Mouse (Mus musculus): ENCODE data around the gene Arhgef3. TPM values are rescaled to one million over a fixed set of nuclear protein-coding genes. Genes with fewer than 3 reads are reported as not detected.

Gene Arhgef3
- 13.6 and 13.7 TPM in 2 replicates for polyA plus RNA-seq (2015; fragmentation: Nextera tagmentation; extraction: Ambion mirVana)

GRCm38 (mm10) chr14:27114362-27115274 lies at the start of gene Arhgef3:
Gene Arhgef3 (plus strand): TSS chr14:27114899.
- Histone ChIP-seq H3K27me3 (replicated peaks) (peaks cover 40% of the 10 kb centered on the region), H3K9ac (replicated peaks) (peak within 1 kb of the TSS; percentile 49), H3K27ac (replicated peaks) (no peak within 1 kb of the TSS), H3K4me1 (peaks cover 14% of the 10 kb centered on the region), H3K4me2 (peak within 1 kb of the TSS; percentile 100), H3K9me3 (replicated peaks) (no peaks in the 10 kb centered on the region), H3K4me3 (replicated peaks) (peak within 1 kb of the TSS; percentile 52), H3K36me3 (no peaks in the 10 kb centered on the region)
- 1% methylated on average over 56 of the region's 58 CpGs for WGBS
- peak; percentile 82 for ATAC-seq (ENCODE audit: low FRiP score)

DNA sequence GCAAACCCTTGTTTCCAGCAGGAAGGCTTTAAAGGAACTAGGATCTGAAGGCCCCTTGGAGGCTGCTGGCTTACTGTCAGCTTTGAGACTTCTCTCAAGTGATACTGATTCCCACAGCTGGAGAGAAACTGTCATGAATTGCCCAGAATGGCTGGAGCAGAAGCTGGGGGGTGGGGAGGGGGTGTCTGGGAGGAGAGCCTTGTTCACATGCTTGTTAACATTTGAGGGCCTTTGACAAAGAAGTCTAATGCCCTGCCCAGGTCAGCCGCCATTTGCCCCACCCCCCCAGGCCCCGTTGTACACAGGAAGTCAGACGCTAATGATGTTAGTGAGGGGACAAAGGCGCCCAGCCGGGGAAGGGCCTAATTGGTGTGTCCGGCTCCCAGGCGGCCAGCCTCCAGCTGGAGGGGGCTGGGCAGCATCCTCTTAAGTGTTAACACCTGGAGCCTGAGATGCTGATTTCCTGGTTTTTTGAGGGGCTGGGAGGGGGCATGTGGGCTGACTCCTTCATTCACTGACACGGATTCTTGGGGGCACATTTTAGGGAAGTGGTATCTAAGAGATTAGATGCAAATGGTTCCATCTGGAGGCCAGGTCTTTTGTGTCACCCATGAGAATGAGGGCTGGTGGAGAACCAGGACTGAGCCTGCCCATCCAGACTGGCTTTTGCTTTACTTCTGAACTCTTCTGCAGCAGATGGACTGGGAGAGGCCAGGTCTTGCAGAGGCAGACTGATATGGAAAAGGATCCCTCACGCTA lies 48.3 kb upstream of the Arhgef3 start:
- H3K4me1 ChIP-seq: peaks cover 49% of the 10 kb centered on the region
- H3K27ac ChIP-seq (replicated peaks): no peak overlapping the region; the same call in 1 of the 2 replicates
- no peak overlapping the region for H3K9ac ChIP-seq (replicated peaks)
- no peaks in the 10 kb centered on the region for H3K36me3 ChIP-seq
- no peak for ATAC-seq (ENCODE audit: low FRiP score)
- WGBS: 14% methylated on average over 9 of the region's 9 CpGs
- no peaks in the 10 kb centered on the region for H3K9me3 ChIP-seq (replicated peaks)
- H3K27me3 ChIP-seq (replicated peaks): no peaks in the 10 kb centered on the region; the same call in 1 of the 2 replicates
- peak overlapping the region; percentile 15; the same call in 1 of the 2 replicates for H3K4me2 ChIP-seq
- H3K4me3 ChIP-seq (replicated peaks): no peak overlapping the region

DNA sequence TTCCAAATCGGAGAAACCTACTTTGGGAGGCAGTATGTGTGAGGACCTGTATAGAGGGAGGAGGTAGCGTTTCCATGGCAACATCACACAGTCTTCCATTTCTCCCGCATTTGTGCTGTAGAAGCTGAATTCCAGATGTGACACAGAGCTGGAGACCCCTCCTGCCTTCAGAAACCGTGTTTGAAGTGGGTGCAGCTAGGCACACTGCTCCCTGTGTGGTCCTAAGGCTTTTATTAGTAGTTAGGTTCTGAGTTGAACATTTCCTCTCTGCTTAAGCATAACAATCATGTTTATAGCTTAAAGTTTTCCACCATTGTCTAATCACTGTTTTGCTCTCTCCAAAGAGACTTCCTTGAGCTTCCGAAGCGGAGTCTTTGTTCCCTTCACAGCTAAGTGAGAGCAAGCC lies 46.8 kb upstream of the Arhgef3 start:
- ATAC-seq (ENCODE audit: low FRiP score): peak; percentile 65
- Histone ChIP-seq H3K4me1 (peaks cover 53% of the 10 kb centered on the region), H3K4me3 (replicated peaks) (no peak overlapping the region), H3K9me3 (replicated peaks) (no peaks in the 10 kb centered on the region), H3K27me3 (replicated peaks) (no peaks in the 10 kb centered on the region; the same call in none of the 2 replicates), H3K9ac (replicated peaks) (no peak overlapping the region), H3K4me2 (peak overlapping the region; percentile 25), H3K36me3 (no peaks in the 10 kb centered on the region), H3K27ac (replicated peaks) (peak overlapping the region; percentile 45; the same call in 1 of the 2 replicates)
- 17% methylated on average over 6 of the region's 6 CpGs for WGBS

DNA sequence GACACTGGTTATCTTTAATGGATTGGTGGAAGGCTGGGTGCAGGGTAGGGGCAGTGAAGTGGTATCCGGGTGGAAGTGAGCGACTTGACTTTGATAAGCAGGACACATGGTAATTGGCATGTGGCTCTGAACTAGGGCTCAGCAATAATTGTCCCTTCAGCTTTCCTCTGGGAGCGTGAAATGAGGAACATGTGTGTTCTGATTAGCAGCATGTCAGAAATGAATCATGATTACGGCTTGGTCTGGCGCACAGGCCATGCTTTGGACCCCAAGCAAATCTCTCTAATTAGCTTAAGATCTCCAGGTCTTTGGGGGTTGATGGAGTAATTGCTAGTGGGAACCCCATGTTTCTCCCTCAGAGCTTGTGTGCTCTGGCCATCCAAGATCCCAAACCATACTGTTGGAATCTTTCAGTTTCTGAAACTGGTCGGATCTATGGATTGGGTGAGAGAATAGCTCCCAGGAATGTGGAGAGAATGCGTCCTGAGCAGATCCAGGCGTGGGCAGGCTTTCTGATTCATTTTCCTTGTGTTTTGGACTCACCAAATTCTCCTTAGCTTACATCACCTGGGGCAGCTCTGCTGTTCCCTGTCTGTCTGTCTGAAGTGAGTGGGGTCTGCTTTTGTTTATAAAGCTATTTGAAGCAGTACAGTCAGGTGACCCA lies 45.1 kb upstream of the Arhgef3 start:
- no peak overlapping the region for H3K27ac ChIP-seq (replicated peaks)
- 34% methylated on average over 8 of the region's 8 CpGs for WGBS
- ATAC-seq (ENCODE audit: low FRiP score): no peak
- H3K9ac ChIP-seq (replicated peaks): no peak overlapping the region
- no peaks in the 10 kb centered on the region; the same call in none of the 2 replicates for H3K27me3 ChIP-seq (replicated peaks)
- H3K4me2 ChIP-seq: no peak overlapping the region
- H3K4me3 ChIP-seq (replicated peaks): no peak overlapping the region
- no peaks in the 10 kb centered on the region for H3K9me3 ChIP-seq (replicated peaks)
- peaks cover 59% of the 10 kb centered on the region for H3K4me1 ChIP-seq
- H3K36me3 ChIP-seq: no peaks in the 10 kb centered on the region

GRCm38 (mm10) chr14:27070128-27070527 lies 44.6 kb upstream of the Arhgef3 start:
- peaks cover 65% of the 10 kb centered on the region for H3K4me1 ChIP-seq
- WGBS: 39% methylated on average over 3 of the region's 3 CpGs
- no peaks in the 10 kb centered on the region for H3K9me3 ChIP-seq (replicated peaks)
- no peak overlapping the region for H3K4me2 ChIP-seq
- H3K4me3 ChIP-seq (replicated peaks): no peak overlapping the region
- ATAC-seq (ENCODE audit: low FRiP score): no peak
- H3K36me3 ChIP-seq: no peaks in the 10 kb centered on the region
- H3K27me3 ChIP-seq (replicated peaks): no peaks in the 10 kb centered on the region; the same call in none of the 2 replicates
- no peak overlapping the region for H3K27ac ChIP-seq (replicated peaks)
- no peak overlapping the region for H3K9ac ChIP-seq (replicated peaks)

- H3K27ac ChIP-seq (replicated peaks): no peak overlapping the region
- ATAC-seq (ENCODE audit: low FRiP score): no peak
- H3K9ac ChIP-seq (replicated peaks): no peak overlapping the region
- H3K9me3 ChIP-seq (replicated peaks): no peaks in the 10 kb centered on the region
- H3K4me1 ChIP-seq: peaks cover 69% of the 10 kb centered on the region
- H3K27me3 ChIP-seq (replicated peaks): no peaks in the 10 kb centered on the region; the same call in none of the 2 replicates
- WGBS: 28% methylated on average over 9 of the region's 9 CpGs
- peak overlapping the region; percentile 19; the same call in 1 of the 2 replicates for H3K4me2 ChIP-seq
- H3K4me3 ChIP-seq (replicated peaks): no peak overlapping the region
- H3K36me3 ChIP-seq: no peaks in the 10 kb centered on the region
These were observed 43.9 kb upstream of the Arhgef3 start for GRCm38 (mm10) chr14:27070758-27071157.

- Histone ChIP-seq H3K9me3 (replicated peaks) (no peaks in the 10 kb centered on the region), H3K27me3 (replicated peaks) (no peaks in the 10 kb centered on the region; the same call in none of the 2 replicates), H3K4me2 (no peak overlapping the region), H3K4me1 (peaks cover 68% of the 10 kb centered on the region), H3K9ac (replicated peaks) (no peak overlapping the region), H3K27ac (replicated peaks) (no peak overlapping the region), H3K36me3 (no peaks in the 10 kb centered on the region), H3K4me3 (replicated peaks) (no peak overlapping the region)
- 14% methylated on average over 3 of the region's 3 CpGs for WGBS
- no peak for ATAC-seq (ENCODE audit: low FRiP score)
These were observed 42.7 kb upstream of the Arhgef3 start for GRCm38 (mm10) chr14:27071985-27072384.

DNA sequence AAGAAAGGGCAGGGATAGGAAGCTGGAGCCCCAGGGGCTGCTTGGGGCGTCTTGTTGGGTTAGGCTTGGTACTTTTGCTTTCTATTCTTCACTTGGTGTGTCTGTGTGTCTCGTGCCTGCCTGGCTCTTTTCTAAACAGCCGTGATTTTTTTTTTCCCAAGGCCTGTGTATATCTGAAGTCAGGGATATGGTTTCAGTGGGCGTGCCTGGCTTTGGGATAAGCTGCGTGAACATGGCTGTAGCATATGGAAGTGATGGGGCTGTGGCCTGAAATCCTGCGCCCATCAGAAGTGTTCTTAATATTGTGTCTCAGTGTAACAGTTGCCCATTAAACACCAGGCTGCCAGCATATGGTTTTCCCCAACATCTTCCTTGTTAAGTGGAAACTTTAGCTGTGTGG lies 39.6 kb upstream of the Arhgef3 start:
- Histone ChIP-seq H3K27me3 (replicated peaks) (no peaks in the 10 kb centered on the region; the same call in 1 of the 2 replicates), H3K4me2 (no peak overlapping the region), H3K36me3 (no peaks in the 10 kb centered on the region), H3K4me3 (replicated peaks) (no peak overlapping the region), H3K4me1 (peaks cover 50% of the 10 kb centered on the region), H3K9me3 (replicated peaks) (no peaks in the 10 kb centered on the region), H3K27ac (replicated peaks) (0 out of 2 replicates have a peak overlapping the region, but pooled peaks have one; percentile 9), H3K9ac (replicated peaks) (no peak overlapping the region)
- WGBS: 69% methylated on average over 6 of the region's 6 CpGs
- no peak for ATAC-seq (ENCODE audit: low FRiP score)

DNA sequence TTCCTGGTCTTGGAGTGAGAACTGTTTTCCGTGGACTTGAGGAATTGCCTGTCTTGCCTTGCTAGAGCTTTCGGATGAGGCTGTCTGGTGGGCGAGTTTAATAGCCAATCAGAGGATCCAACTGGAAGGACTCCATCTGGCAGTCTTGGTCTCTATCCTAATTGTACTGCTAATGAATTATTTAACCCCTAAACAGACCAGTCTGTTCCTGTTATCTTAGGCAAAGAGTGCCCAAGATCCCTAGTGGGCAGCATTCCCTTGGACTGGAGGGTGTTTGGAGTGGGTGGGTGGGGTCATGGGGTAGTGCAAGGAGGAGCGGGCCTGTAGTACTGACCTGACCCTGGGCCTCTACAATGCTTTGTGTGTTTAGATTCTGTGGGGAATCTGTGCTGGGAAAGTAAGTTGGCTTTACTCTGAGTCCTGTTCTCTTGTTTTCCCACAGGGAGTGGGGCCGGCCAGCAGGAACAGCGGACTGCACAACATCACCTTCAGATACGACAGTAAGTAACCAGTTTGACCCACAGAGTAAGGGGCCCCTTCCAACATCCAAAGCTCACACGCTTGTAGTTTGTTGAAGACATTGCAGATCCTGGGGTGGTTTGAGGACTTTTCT lies 38.7 kb upstream of the Arhgef3 start:
- H3K9ac ChIP-seq (replicated peaks): no peak overlapping the region
- H3K4me1 ChIP-seq: peaks cover 40% of the 10 kb centered on the region
- H3K36me3 ChIP-seq: no peaks in the 10 kb centered on the region
- H3K27me3 ChIP-seq (replicated peaks): no peaks in the 10 kb centered on the region; the same call in 1 of the 2 replicates
- no peak overlapping the region for H3K4me2 ChIP-seq
- 48% methylated on average over 8 of the region's 8 CpGs for WGBS
- no peaks in the 10 kb centered on the region for H3K9me3 ChIP-seq (replicated peaks)
- H3K4me3 ChIP-seq (replicated peaks): no peak overlapping the region
- ATAC-seq (ENCODE audit: low FRiP score): peak; percentile 61
- H3K27ac ChIP-seq (replicated peaks): peak overlapping the region; percentile 28; the same call in 1 of the 2 replicates

DNA sequence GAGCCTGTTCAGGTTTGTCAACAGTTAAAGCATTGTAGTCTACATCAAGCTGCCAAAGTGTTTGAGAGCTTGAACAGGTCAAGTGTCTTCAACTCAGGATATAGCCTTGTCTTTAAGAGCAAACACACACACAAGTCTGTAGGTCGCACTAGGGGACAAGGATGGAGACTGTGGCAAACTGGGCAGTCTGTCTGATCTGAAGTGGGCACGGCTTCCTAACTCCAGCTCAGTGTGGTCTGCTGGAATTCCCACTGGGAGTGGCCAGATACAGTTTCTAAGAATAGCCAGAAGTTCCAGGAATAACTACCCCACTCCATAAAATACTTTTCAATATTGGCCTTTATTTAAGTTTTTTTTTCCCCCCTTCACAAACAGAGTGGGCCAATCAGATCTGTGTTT lies 38.2 kb upstream of the Arhgef3 start:
- Histone ChIP-seq H3K4me3 (replicated peaks) (no peak overlapping the region), H3K27me3 (replicated peaks) (no peaks in the 10 kb centered on the region; the same call in 1 of the 2 replicates), H3K9me3 (replicated peaks) (no peaks in the 10 kb centered on the region), H3K4me1 (peaks cover 36% of the 10 kb centered on the region), H3K27ac (replicated peaks) (peak overlapping the region; percentile 28; the same call in 1 of the 2 replicates), H3K9ac (replicated peaks) (no peak overlapping the region), H3K36me3 (no peaks in the 10 kb centered on the region), H3K4me2 (no peak overlapping the region)
- ATAC-seq (ENCODE audit: low FRiP score): no peak
- WGBS: 91% methylated on average over 2 of the region's 2 CpGs
